Mouse (Mus musculus) intestine, embryonic 16.5 days (tissue): ENCODE data around the gene Zfp629. TPM values are rescaled to one million over a fixed set of nuclear protein-coding genes. Genes with fewer than 3 reads are reported as not detected.
"Not testable (repeated sequence)": the region's sequence is repeated elsewhere in the genome, so short reads cannot be mapped to it uniquely, and the experiment has no call there.

Experiments used
- ATAC-seq: fragments of 200-750 bp; cut with Nextera tagmentation; 2 replicates; pipeline ENCODE4 v1.8.0; 2017; ENCODE audit warnings: moderate TSS enrichment, moderate library complexity
- H3K27ac ChIP-seq: fragments of 300-500 bp; sonication (generic); 2 replicates; pipeline ENCODE4 v1.5.1; 2014; ENCODE audit warnings: mild to moderate bottlenecking, low read length
- H3K27me3 ChIP-seq: fragments of 300-500 bp; sonication (generic); replicated peaks from 2 replicates; pipeline ENCODE4 v1.6.1; 2014; ENCODE audit warnings: low read length, control low read depth, mixed read lengths; ENCODE audit not compliant: control insufficient read depth, insufficient read depth
- H3K36me3 ChIP-seq: fragments of 300-500 bp; sonication (generic); 2 replicates; pipeline ENCODE4 v1.6.1; 2014; ENCODE audit warnings: low read length, control low read depth; ENCODE audit not compliant: control insufficient read depth, insufficient read depth
- H3K4me1 ChIP-seq: fragments of 300-500 bp; sonication (generic); 2 replicates; pipeline ENCODE4 v1.6.1; 2014; ENCODE audit warnings: low read length, control low read depth, mixed read lengths; ENCODE audit not compliant: control insufficient read depth, insufficient read depth
- H3K4me2 ChIP-seq: fragments of 300-500 bp; sonication (generic); 2 replicates; pipeline ENCODE4 v1.6.1; 2014; ENCODE audit warnings: low read depth, low read length, control low read depth
- H3K4me3 ChIP-seq: fragments of 300-500 bp; sonication (generic); 2 replicates; pipeline ENCODE4 v1.5.1; 2014; ENCODE audit warnings: mild to moderate bottlenecking, low read length
- H3K9ac ChIP-seq: fragments of 300-500 bp; sonication (generic); 2 replicates; pipeline ENCODE4 v1.6.1; 2014; ENCODE audit warnings: low read depth, low read length
- H3K9me3 ChIP-seq: fragments of 300-500 bp; sonication (generic); 2 replicates; pipeline ENCODE4 v1.6.1; 2016; ENCODE audit warnings: low read length, control low read depth; ENCODE audit not compliant: control insufficient read depth
- WGBS: fragments of 180-500 bp; shearing (Covaris S2); extraction: QIAGEN DNeasy Blood & Tissue Kit; methylation state at CpG from one replicate; pipeline ENCODE4 v1.1.7; 2014; 5-methylcytosine and 5-hydroxymethylcytosine counted together
- polyA plus RNA-seq: library from polyadenylated mRNA; unstranded; fragments of >200 nt; fragmentation: Nextera tagmentation; extraction: Ambion mirVana; gene quantifications from 2 replicates; pipeline ENCODE4 v1.2.1, GENCODE M21; 2015

Gene Zfp629
- polyA plus RNA-seq, 1 experiment from 2014 or later, result 7.9 TPM

- no peak overlapping the region for H3K4me3 ChIP-seq
- no peak overlapping the region for H3K27ac ChIP-seq
- H3K36me3 ChIP-seq, result no peaks in the 10 kb centered on the region
- WGBS, result 71% methylated on average over 4 of the region's 4 CpGs
- H3K4me1 ChIP-seq, result peaks cover 3% of the 10 kb centered on the region; the same call in 1 of the 2 replicates
- H3K9ac ChIP-seq, result no peak overlapping the region
- ATAC-seq, result no peak
- no peaks in the 10 kb centered on the region for H3K9me3 ChIP-seq
- no peaks in the 10 kb centered on the region for H3K27me3 ChIP-seq
- no peak overlapping the region for H3K4me2 ChIP-seq
These were observed 33.1 kb upstream of the Zfp629 start for GRCm38 (mm10) chr7:127648516-127649201.

- ATAC-seq, result not testable (repeated sequence)
These were observed 32.0 kb upstream of the Zfp629 start for GRCm38 (mm10) chr7:127647576-127647975.

GRCm38 (mm10) chr7:127646363-127646762, 30.8 kb upstream of the Zfp629 start:
- Histone ChIP-seq H3K27me3 (no peaks in the 10 kb centered on the region), H3K4me3 (no peak overlapping the region), H3K4me2 (no peak overlapping the region), H3K36me3 (no peaks in the 10 kb centered on the region), H3K9ac (no peak overlapping the region), H3K9me3 (no peaks in the 10 kb centered on the region), H3K27ac (no peak overlapping the region), H3K4me1 (no peaks in the 10 kb centered on the region)
- WGBS, result 89% methylated on average over 4 of the region's 4 CpGs
- no peak for ATAC-seq

More at GRCm38 (mm10) chr7:127647576-127647975, 32.0 kb upstream of the Zfp629 start:
- not testable (repeated sequence) for H3K4me1 ChIP-seq, H3K4me2 ChIP-seq, H3K9ac ChIP-seq, H3K4me3 ChIP-seq, H3K9me3 ChIP-seq, H3K27ac ChIP-seq, H3K36me3 ChIP-seq, H3K27me3 ChIP-seq
- 85% methylated on average over 7 of the region's 7 CpGs for WGBS

GRCm38 (mm10) chr7:127642254-127642653, 26.7 kb upstream of the Zfp629 start:
- Histone ChIP-seq H3K4me1 (no peaks in the 10 kb centered on the region; the same call in 1 of the 2 replicates), H3K4me2 (no peak overlapping the region)
- 71% methylated on average over 4 of the region's 4 CpGs for WGBS

GRCm38 (mm10) chr7:127641260-127641659, 25.7 kb upstream of the Zfp629 start:
- WGBS, result 51% methylated on average over 4 of the region's 4 CpGs
- no peak overlapping the region for H3K9ac ChIP-seq

More at GRCm38 (mm10) chr7:127642254-127642653, 26.7 kb upstream of the Zfp629 start:
- no peak for ATAC-seq
- no peaks in the 10 kb centered on the region for H3K27me3 ChIP-seq
- H3K9ac ChIP-seq, result no peak overlapping the region
- H3K27ac ChIP-seq, result no peak overlapping the region
- no peak overlapping the region for H3K4me3 ChIP-seq
- H3K9me3 ChIP-seq, result no peaks in the 10 kb centered on the region
- H3K36me3 ChIP-seq, result no peaks in the 10 kb centered on the region

GRCm38 (mm10) chr7:127636963-127637362, 21.4 kb upstream of the Zfp629 start:
- Histone ChIP-seq H3K27ac (no peak overlapping the region), H3K36me3 (no peaks in the 10 kb centered on the region), H3K9ac (peak overlapping the region; percentile 65), H3K27me3 (no peaks in the 10 kb centered on the region), H3K4me3 (peak overlapping the region; percentile 58), H3K4me1 (peaks cover 3% of the 10 kb centered on the region), H3K4me2 (peak overlapping the region; percentile 64), H3K9me3 (no peaks in the 10 kb centered on the region)
- WGBS, result under 1% methylated on average over 27 of the region's 27 CpGs
- peak; percentile 85 for ATAC-seq

More at GRCm38 (mm10) chr7:127641260-127641659, 25.7 kb upstream of the Zfp629 start:
- Histone ChIP-seq H3K4me2 (no peak overlapping the region), H3K27ac (no peak overlapping the region), H3K4me1 (peaks cover 3% of the 10 kb centered on the region), H3K4me3 (no peak overlapping the region), H3K9me3 (no peaks in the 10 kb centered on the region), H3K27me3 (no peaks in the 10 kb centered on the region), H3K36me3 (no peaks in the 10 kb centered on the region)
- no peak for ATAC-seq

GRCm38 (mm10) chr7:127631416-127631815, 15.8 kb upstream of the Zfp629 start:
- 76% methylated on average over 4 of the region's 4 CpGs for WGBS
- H3K4me1 ChIP-seq, result no peaks in the 10 kb centered on the region; the same call in 1 of the 2 replicates
- no peak overlapping the region for H3K27ac ChIP-seq
- no peaks in the 10 kb centered on the region for H3K9me3 ChIP-seq
- ATAC-seq, result no peak
- H3K27me3 ChIP-seq, result no peaks in the 10 kb centered on the region
- H3K4me2 ChIP-seq, result no peak overlapping the region
- H3K4me3 ChIP-seq, result no peak overlapping the region
- no peak overlapping the region for H3K9ac ChIP-seq
- no peaks in the 10 kb centered on the region for H3K36me3 ChIP-seq

GRCm38 (mm10) chr7:127628646-127629045, 13.0 kb upstream of the Zfp629 start:
- Histone ChIP-seq H3K4me1 (no peaks in the 10 kb centered on the region), H3K9ac (no peak overlapping the region), H3K36me3 (no peaks in the 10 kb centered on the region), H3K4me3 (no peak overlapping the region), H3K4me2 (no peak overlapping the region), H3K9me3 (no peaks in the 10 kb centered on the region), H3K27me3 (no peaks in the 10 kb centered on the region), H3K27ac (no peak overlapping the region)
- 73% methylated on average over 5 of the region's 5 CpGs for WGBS
- ATAC-seq, result no peak

- H3K4me1 ChIP-seq, result no peaks in the 10 kb centered on the region
- no peak overlapping the region for H3K4me2 ChIP-seq
- no peak overlapping the region for H3K4me3 ChIP-seq
- H3K27ac ChIP-seq, result no peak overlapping the region
- no peaks in the 10 kb centered on the region for H3K27me3 ChIP-seq
- H3K9ac ChIP-seq, result no peak overlapping the region
- H3K9me3 ChIP-seq, result no peaks in the 10 kb centered on the region
- no peak for ATAC-seq
- no peaks in the 10 kb centered on the region for H3K36me3 ChIP-seq
- 86% methylated on average over 4 of the region's 4 CpGs for WGBS
These were observed 10.9 kb upstream of the Zfp629 start for GRCm38 (mm10) chr7:127626471-127626870.

- Histone ChIP-seq H3K4me2 (no peak overlapping the region), H3K9ac (no peak overlapping the region), H3K4me3 (no peak overlapping the region), H3K27ac (no peak overlapping the region), H3K27me3 (no peaks in the 10 kb centered on the region), H3K36me3 (no peaks in the 10 kb centered on the region), H3K9me3 (no peaks in the 10 kb centered on the region), H3K4me1 (no peaks in the 10 kb centered on the region)
- 97% methylated on average over 7 of the region's 7 CpGs for WGBS
- no peak for ATAC-seq
These were observed 10.4 kb upstream of the Zfp629 start for GRCm38 (mm10) chr7:127626039-127626438.
